Mouse (Mus musculus) C2C12 (cell line): ENCODE results near the gene Scamp4. TPM values are rescaled to one million over a fixed set of nuclear protein-coding genes. Genes with fewer than 3 reads are reported as not detected.
A peak's percentile ranks its signal among the peaks of the same experiment; 100 is the strongest.

ENCODE experiments used
- H3K27me3 ChIP-seq: one replicate; pipeline ENCODE4 v1.6.1; 2011; ENCODE audit not compliant: control insufficient read depth, insufficient read depth, insufficient read length
- H3K36me3 ChIP-seq: one replicate; pipeline ENCODE4 v1.6.1; 2011; ENCODE audit not compliant: control insufficient read depth, insufficient read depth
- H3K4me3 ChIP-seq: one replicate; pipeline ENCODE4 v1.5.1; 2011; ENCODE audit warnings: mild to moderate bottlenecking, control low read depth; ENCODE audit not compliant: poor library complexity, insufficient read depth, severe bottlenecking
- H3K79me2 ChIP-seq: one replicate; pipeline ENCODE4 v1.6.1; 2011; ENCODE audit not compliant: control insufficient read depth, insufficient read depth
- H3K79me3 ChIP-seq: one replicate; pipeline ENCODE4 v1.6.1; 2011; ENCODE audit warnings: low read depth, control low read depth
- H3ac ChIP-seq: one replicate; pipeline ENCODE3; 2011; ENCODE audit warnings: low read depth; ENCODE audit not compliant: control insufficient read depth, insufficient read length
- CEBPB ChIP-seq: IDR thresholded peaks from one replicate; pipeline ENCODE4 v1.6.1; 2011; ENCODE audit warnings: low read depth, mild to moderate bottlenecking, control low read depth, moderate library complexity
- CTCF ChIP-seq: IDR thresholded peaks from one replicate; pipeline ENCODE4 v1.5.1; 2011; ENCODE audit not compliant: control insufficient read depth, insufficient read depth, insufficient read length
- FOSL1 ChIP-seq: IDR thresholded peaks from one replicate; pipeline ENCODE4 v1.8.0; 2011; ENCODE audit warnings: mild to moderate bottlenecking, low read length; ENCODE audit not compliant: poor library complexity, insufficient read depth, severe bottlenecking
- MAX ChIP-seq: IDR thresholded peaks from one replicate; pipeline ENCODE4 v1.6.1; 2011; ENCODE audit warnings: mild to moderate bottlenecking, control low read depth
- MYOD1 ChIP-seq: IDR thresholded peaks from one replicate; pipeline ENCODE4 v1.6.1; 2011; ENCODE audit warnings: low read depth; ENCODE audit not compliant: control insufficient read depth, insufficient read length
- MYOG ChIP-seq: IDR thresholded peaks from one replicate; pipeline ENCODE4 v1.6.1; 2011; ENCODE audit not compliant: control insufficient read depth, insufficient read length; ENCODE audit errors: extremely low read depth
- USF1 ChIP-seq: IDR thresholded peaks from one replicate; pipeline ENCODE4 v1.6.1; 2011; ENCODE audit warnings: low read depth, mild to moderate bottlenecking, control low read depth, moderate library complexity
- polyA plus RNA-seq: library from polyadenylated mRNA; unstranded; fragments of >200 nt; fragmentation: generic; extraction: Trizol; gene quantifications from one replicate; pipeline ENCODE4 v1.2.1, GENCODE M21; 2012; ENCODE audit warnings: missing spikeins

The Scamp4 gene
- polyA plus RNA-seq, 1 experiment: 119 TPM

GRCm38 (mm10) chr10:80576351-80577194, 26.1 kb upstream of the Scamp4 start:
- Histone ChIP-seq H3K36me3 (peaks cover 7% of the 10 kb centered on the region), H3K27me3 (no peaks in the 10 kb centered on the region)

GRCm38 (mm10) chr10:80577195-80578130, 25.2 kb upstream of the Scamp4 start, which contains the start of gene Klf16:
TSS of gene Klf16 (minus strand) at chr10:80577321.
- Histone ChIP-seq H3ac (peak within 1 kb of the TSS; percentile 98), H3K79me3 (peaks cover 40% of the 10 kb centered on the region), H3K36me3 (peaks cover 7% of the 10 kb centered on the region), H3K4me3 (peak within 1 kb of the TSS; percentile 87), H3K79me2 (peaks cover 46% of the 10 kb centered on the region), H3K27me3 (no peaks in the 10 kb centered on the region)
- TF ChIP-seq USF1: peak; percentile 75
- peak; percentile 99 for TF ChIP-seq MAX
- no peak for TF ChIP-seq MYOG

More at GRCm38 (mm10) chr10:80576351-80577194, 26.1 kb upstream of the Scamp4 start:
- TF ChIP-seq CEBPB (no peak), USF1 (no peak), CTCF (no peak), MYOG (no peak), FOSL1 (no peak), MYOD1 (no peak), MAX (peak; percentile 33)
- peak overlapping the region; percentile 87 for H3K4me3 ChIP-seq
- peak overlapping the region; percentile 98 for H3ac ChIP-seq
- peaks cover 49% of the 10 kb centered on the region for H3K79me3 ChIP-seq
- peaks cover 55% of the 10 kb centered on the region for H3K79me2 ChIP-seq

- H3K4me3 ChIP-seq: peak overlapping the region; percentile 87
- TF ChIP-seq CTCF: peak; percentile 96
- TF ChIP-seq MAX: peak; percentile 54
- no peak for TF ChIP-seq MYOD1
- peaks cover 38% of the 10 kb centered on the region for H3K79me2 ChIP-seq
- H3K27me3 ChIP-seq: no peaks in the 10 kb centered on the region
- peaks cover 8% of the 10 kb centered on the region for H3K36me3 ChIP-seq
- H3K79me3 ChIP-seq: peaks cover 32% of the 10 kb centered on the region
- H3ac ChIP-seq: peak overlapping the region; percentile 68
These were observed 24.4 kb upstream of the Scamp4 start for GRCm38 (mm10) chr10:80578131-80578750.

- no peaks in the 10 kb centered on the region for H3K27me3 ChIP-seq
- peak overlapping the region; percentile 46 for H3ac ChIP-seq
- H3K4me3 ChIP-seq: no peak overlapping the region
- H3K79me2 ChIP-seq: peaks cover 32% of the 10 kb centered on the region
- TF ChIP-seq CEBPB (no peak), MYOG (no peak), FOSL1 (no peak), CTCF (peak; percentile 69)
- peaks cover 14% of the 10 kb centered on the region for H3K36me3 ChIP-seq
- peaks cover 26% of the 10 kb centered on the region for H3K79me3 ChIP-seq
These were observed 23.8 kb upstream of the Scamp4 start for GRCm38 (mm10) chr10:80578911-80579310.

GRCm38 (mm10) chr10:80583047-80583446, 19.6 kb upstream of the Scamp4 start:
- Histone ChIP-seq H3K4me3 (no peak overlapping the region), H3K36me3 (peaks cover 13% of the 10 kb centered on the region), H3K27me3 (no peaks in the 10 kb centered on the region), H3K79me3 (peaks cover 3% of the 10 kb centered on the region), H3K79me2 (peaks cover 22% of the 10 kb centered on the region), H3ac (no peak overlapping the region)
- TF ChIP-seq MYOD1: no peak
- no peak for TF ChIP-seq FOSL1
- no peak for TF ChIP-seq MYOG
- no peak for TF ChIP-seq CTCF
- no peak for TF ChIP-seq USF1
- no peak for TF ChIP-seq MAX
- no peak for TF ChIP-seq CEBPB
